Mouse (Mus musculus) lung, embryonic 14.5 days (tissue): ENCODE measurements around the gene Pgrmc2. TPM values are rescaled to one million over a fixed set of nuclear protein-coding genes. Genes with fewer than 3 reads are reported as not detected.
A peak's percentile ranks its signal among the peaks of the same experiment; 100 is the strongest.

Experiments used
- ATAC-seq: fragments of 200-750 bp; cut with Nextera tagmentation; 2 replicates; pipeline ENCODE4 v1.8.0; 2017; ENCODE audit warnings: mild to moderate bottlenecking, moderate TSS enrichment, moderate library complexity; ENCODE audit not compliant: insufficient read depth
- DNase-seq: peaks from one replicate; pipeline ENCODE4 v3.0.0-alpha.2; 2015
- H3K27ac ChIP-seq: fragments of 300-500 bp; sonication (generic); 2 replicates; pipeline ENCODE4 v1.5.1; 2014; ENCODE audit warnings: low read depth, mild to moderate bottlenecking, moderate library complexity
- H3K27me3 ChIP-seq: fragments of 300-500 bp; sonication (generic); 2 replicates; pipeline ENCODE4 v1.6.1; 2014; ENCODE audit warnings: low read length, control low read depth; ENCODE audit not compliant: insufficient read depth
- H3K36me3 ChIP-seq: fragments of 300-500 bp; sonication (generic); 2 replicates; pipeline ENCODE4 v1.6.1; 2014; ENCODE audit warnings: control low read depth; ENCODE audit not compliant: insufficient read depth
- H3K4me1 ChIP-seq: fragments of 300-500 bp; sonication (generic); 2 replicates; pipeline ENCODE4 v1.6.1; 2014; ENCODE audit warnings: antibody characterized with exemption, control low read depth; ENCODE audit not compliant: insufficient read depth
- H3K4me2 ChIP-seq: fragments of 300-500 bp; sonication (generic); 2 replicates; pipeline ENCODE4 v1.6.1; 2014; ENCODE audit warnings: mild to moderate bottlenecking
- H3K4me3 ChIP-seq: fragments of 300-500 bp; sonication (generic); 2 replicates; pipeline ENCODE4 v1.5.1; 2014; ENCODE audit warnings: low read depth, low read length
- H3K9ac ChIP-seq: fragments of 300-500 bp; sonication (generic); 2 replicates; pipeline ENCODE4 v1.6.1; 2014
- H3K9me3 ChIP-seq: fragments of 300-500 bp; sonication (generic); 2 replicates; pipeline ENCODE4 v1.6.1; 2016; ENCODE audit warnings: low read depth, low read length, control low read depth
- CTCF ChIP-seq: IDR thresholded peaks from 2 replicates; pipeline ENCODE4 v1.5.1; 2016; ENCODE audit warnings: antibody characterized with exemption, low read depth
- WGBS: fragments of 180-500 bp; shearing (Covaris S2); extraction: QIAGEN DNeasy Blood & Tissue Kit; methylation state at CpG from one replicate; pipeline ENCODE4 v1.1.7; 2014; 5-methylcytosine and 5-hydroxymethylcytosine counted together
- polyA plus RNA-seq: library from polyadenylated mRNA; unstranded; fragments of >200 nt; fragmentation: Nextera tagmentation; extraction: Ambion mirVana; gene quantifications from 2 replicates; pipeline ENCODE4 v1.2.1, GENCODE M21; 2014

The Pgrmc2 gene
- polyA plus RNA-seq, 1 experiment from 2014 or later, result 26.5 TPM

DNA sequence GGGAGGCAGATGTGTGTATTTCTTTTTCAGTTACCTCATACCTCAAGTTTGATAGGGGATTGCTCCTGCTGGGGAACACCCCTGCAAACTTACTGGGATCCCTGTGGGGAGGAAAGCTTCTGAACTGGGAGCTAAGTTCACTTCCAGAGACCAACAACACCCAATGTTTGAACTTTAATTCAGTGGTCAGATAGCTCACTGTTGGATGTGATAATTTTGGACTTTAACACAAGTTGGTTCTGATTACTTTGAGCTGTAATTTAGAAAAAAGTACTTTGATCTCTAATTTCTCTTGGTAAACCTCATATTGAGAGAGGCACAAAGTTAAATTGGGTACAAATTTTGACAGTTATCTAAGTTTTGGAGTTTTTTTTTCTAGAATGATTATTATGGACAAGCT, 4.2 kb upstream of the Pgrmc2 start:
- no peaks in the 10 kb centered on the region for H3K36me3 ChIP-seq
- no peak overlapping the region for H3K9ac ChIP-seq
- H3K27ac ChIP-seq, result no peak overlapping the region
- no peaks in the 10 kb centered on the region for H3K27me3 ChIP-seq
- DNase-seq, result no peak
- no peak overlapping the region for H3K4me3 ChIP-seq
- ATAC-seq, result no peak
- TF ChIP-seq CTCF, result no peak
- no peak overlapping the region for H3K4me2 ChIP-seq
- 0 out of 2 replicates have a peak, but pooled peaks cover 3% of the 10 kb centered on the region for H3K4me1 ChIP-seq
- H3K9me3 ChIP-seq, result no peaks in the 10 kb centered on the region

DNA sequence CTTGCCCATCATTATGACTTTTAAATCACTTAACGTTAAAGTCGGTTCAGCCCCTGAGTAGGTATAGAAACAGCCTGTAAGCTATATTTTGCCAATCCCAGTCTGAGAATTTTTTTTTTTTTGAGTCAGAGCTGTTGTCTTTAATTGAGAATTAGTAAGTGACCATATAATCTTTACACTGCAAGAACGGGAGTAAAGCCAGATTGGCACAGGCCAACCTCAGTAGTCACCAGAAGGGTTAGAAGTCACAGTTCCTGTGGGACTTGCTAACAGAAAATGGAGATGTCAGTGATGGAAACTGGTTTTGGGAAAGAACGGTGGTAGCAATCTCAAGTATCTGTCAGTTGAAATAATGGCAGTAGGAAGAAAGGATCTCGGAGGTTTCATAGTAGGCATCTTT, 1.6 kb upstream of the Pgrmc2 start:
- Histone ChIP-seq H3K4me3 (peak overlapping the region; percentile 74), H3K27ac (no peak overlapping the region), H3K4me2 (peak overlapping the region; percentile 59), H3K4me1 (0 out of 2 replicates have a peak, but pooled peaks cover 3% of the 10 kb centered on the region), H3K9ac (no peak overlapping the region), H3K27me3 (no peaks in the 10 kb centered on the region), H3K9me3 (no peaks in the 10 kb centered on the region), H3K36me3 (no peaks in the 10 kb centered on the region)
- ATAC-seq, result no peak
- no peak for TF ChIP-seq CTCF
- WGBS, result 81% methylated on average over 5 of the region's 5 CpGs
- no peak for DNase-seq

DNA sequence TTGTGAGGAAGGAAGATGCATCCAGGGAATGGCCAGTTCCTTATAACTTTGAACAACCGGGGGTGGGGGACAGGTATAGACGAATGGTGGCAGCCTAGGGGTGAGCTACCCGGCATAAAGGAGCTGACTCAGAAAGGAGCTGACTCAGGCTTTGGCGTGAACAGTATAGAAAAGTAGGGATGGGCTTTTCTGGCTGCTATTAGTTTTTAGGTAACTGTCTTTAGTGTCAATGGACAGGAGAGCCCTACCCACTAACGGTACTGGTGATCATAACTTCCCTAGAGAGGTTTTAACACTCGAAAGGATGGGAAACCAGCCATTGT, 905 bp upstream of the Pgrmc2 start:
- DNase-seq (no peak), ATAC-seq (peak; percentile 21)
- Histone ChIP-seq H3K27me3 (no peaks in the 10 kb centered on the region), H3K36me3 (no peaks in the 10 kb centered on the region), H3K27ac (peak overlapping the region; percentile 89), H3K4me2 (peak overlapping the region; percentile 59), H3K4me3 (peak overlapping the region; percentile 74), H3K9ac (peak overlapping the region; percentile 63), H3K9me3 (no peaks in the 10 kb centered on the region), H3K4me1 (0 out of 2 replicates have a peak, but pooled peaks cover 3% of the 10 kb centered on the region)
- WGBS, result under 1% methylated on average over 6 of the region's 6 CpGs
- no peak for TF ChIP-seq CTCF

DNA sequence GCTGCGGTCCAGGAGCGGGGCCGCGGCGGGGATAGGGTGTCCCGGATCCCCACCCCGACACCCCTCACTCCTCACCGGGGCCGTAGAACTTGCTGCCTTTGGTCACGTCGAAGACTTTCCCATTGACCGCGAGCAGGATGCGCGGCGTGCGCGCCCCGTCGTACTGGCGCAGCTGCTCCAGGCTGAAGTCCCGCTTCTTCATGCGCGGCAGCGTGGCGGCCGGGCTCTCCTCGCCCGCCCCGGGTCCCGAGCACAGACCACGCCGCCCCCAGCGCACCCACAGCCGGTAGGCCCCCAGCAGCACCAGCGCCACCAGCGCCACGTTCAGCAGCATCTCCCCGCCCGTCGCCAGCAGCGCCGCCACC, 344 bp downstream of the Pgrmc2 start:
- WGBS, result under 1% methylated on average over 40 of the region's 43 CpGs
- TF ChIP-seq CTCF, result no peak
- ATAC-seq (peak; percentile 52), DNase-seq (peak; percentile 53)
- Histone ChIP-seq H3K36me3 (no peaks in the 10 kb centered on the region), H3K9me3 (no peaks in the 10 kb centered on the region), H3K4me3 (peak overlapping the region; percentile 74), H3K9ac (peak overlapping the region; percentile 75), H3K4me2 (peak overlapping the region; percentile 90), H3K27me3 (no peaks in the 10 kb centered on the region), H3K4me1 (0 out of 2 replicates have a peak, but pooled peaks cover 3% of the 10 kb centered on the region), H3K27ac (peak overlapping the region; percentile 69)

DNA sequence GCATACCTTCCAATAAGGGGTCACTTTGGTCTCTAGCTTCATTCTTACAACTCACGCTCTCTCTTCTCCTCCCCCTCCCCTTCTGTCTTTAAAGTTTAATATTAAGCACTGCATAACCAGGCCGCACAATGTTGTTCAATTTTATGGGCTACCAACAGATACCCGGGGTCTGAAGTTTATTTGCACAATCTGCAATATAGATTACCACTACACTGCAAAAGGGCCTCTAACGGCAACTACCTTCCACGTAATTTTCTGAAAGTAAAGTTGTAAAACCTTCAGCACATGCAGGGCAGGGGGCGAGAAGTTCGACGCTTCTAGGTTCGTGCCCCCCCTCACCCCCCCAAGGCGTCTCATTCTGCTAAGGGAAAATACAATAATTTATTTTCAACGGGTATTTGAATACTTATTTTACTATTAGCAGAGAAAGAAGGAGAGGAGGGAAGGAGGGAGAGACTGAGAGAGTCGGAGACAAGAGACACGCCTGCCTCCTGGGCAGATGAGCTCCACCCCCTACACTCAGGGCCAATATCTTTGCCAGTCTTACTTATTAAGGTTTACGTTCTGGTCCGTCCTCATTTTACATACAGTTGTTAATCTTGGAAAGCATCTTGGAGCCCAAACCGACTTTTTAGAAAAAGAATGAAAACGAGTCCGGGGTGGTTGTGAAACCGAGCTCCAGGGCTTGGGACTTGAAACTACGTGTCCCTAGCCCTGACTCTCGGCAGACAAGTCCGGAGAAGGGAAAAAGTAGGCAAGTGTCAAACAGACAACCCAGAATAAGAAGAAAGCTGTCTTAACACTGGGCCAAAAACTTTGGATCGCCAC, 1.2 kb downstream of the Pgrmc2 start:
- H3K4me3 ChIP-seq, result peak overlapping the region; percentile 74
- DNase-seq (peak; percentile 61), ATAC-seq (no peak)
- under 1% methylated on average over 23 of the region's 23 CpGs for WGBS
- peak overlapping the region; percentile 90 for H3K4me2 ChIP-seq
- 0 out of 2 replicates have a peak, but pooled peaks cover 3% of the 10 kb centered on the region for H3K4me1 ChIP-seq
- no peaks in the 10 kb centered on the region for H3K9me3 ChIP-seq
- TF ChIP-seq CTCF, result no peak
- H3K27me3 ChIP-seq, result no peaks in the 10 kb centered on the region
- no peaks in the 10 kb centered on the region for H3K36me3 ChIP-seq
- H3K27ac ChIP-seq, result peak overlapping the region; percentile 69
- H3K9ac ChIP-seq, result peak overlapping the region; percentile 75

DNA sequence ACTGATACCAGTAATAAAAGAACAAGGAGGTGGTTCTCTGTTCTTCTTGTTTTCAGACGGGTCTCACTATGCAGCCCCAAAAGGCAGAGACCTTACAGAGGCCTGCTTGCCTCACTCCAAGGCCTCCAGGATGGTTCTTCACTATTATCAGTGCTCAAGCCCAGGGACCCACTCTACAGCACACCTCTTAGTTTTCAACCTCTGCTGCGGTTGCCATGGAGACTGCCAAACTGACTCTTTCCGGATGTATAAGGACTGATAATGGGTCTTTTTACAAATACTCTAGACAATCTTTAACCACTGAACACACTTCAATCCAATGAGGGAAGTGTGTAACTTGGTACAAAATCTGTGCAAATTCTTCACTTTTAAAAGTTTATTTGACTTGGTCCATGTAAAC, 2.1 kb downstream of the Pgrmc2 start:
- WGBS, result 26% methylated on average over 3 of the region's 3 CpGs
- Histone ChIP-seq H3K4me1 (0 out of 2 replicates have a peak, but pooled peaks cover 3% of the 10 kb centered on the region), H3K4me2 (peak overlapping the region; percentile 90), H3K36me3 (no peaks in the 10 kb centered on the region), H3K27ac (no peak overlapping the region), H3K9me3 (no peaks in the 10 kb centered on the region), H3K9ac (0 out of 2 replicates have a peak overlapping the region, but pooled peaks have one; percentile 4), H3K27me3 (no peaks in the 10 kb centered on the region), H3K4me3 (peak overlapping the region; percentile 74; the same call in 1 of the 2 replicates)
- TF ChIP-seq CTCF, result no peak
- DNase-seq (peak; percentile 55), ATAC-seq (no peak)

DNA sequence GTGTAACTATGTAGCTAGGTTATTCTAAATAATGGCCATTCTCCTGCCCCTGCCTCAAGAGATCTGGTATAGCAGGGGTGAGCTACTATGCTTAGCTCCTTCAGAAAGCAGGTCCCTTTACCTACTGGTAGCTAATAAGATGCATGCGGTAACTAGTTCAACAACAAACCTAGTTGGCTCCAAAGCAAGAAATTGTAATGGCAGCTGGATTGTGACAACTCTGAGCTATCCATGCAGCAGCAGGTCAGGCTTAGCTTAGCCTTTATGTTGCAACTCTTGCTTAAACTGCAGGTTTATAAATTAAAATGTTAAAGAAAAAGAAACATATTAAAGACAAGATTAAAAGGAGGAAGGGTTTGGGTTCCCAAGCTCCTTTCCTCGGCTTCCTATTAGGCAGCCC, 4.2 kb downstream of the Pgrmc2 start:
- Histone ChIP-seq H3K4me3 (no peak overlapping the region), H3K36me3 (no peaks in the 10 kb centered on the region), H3K27ac (no peak overlapping the region), H3K4me1 (no peaks in the 10 kb centered on the region), H3K27me3 (no peaks in the 10 kb centered on the region), H3K9me3 (no peaks in the 10 kb centered on the region), H3K9ac (no peak overlapping the region), H3K4me2 (no peak overlapping the region)
- no peak for DNase-seq
- ATAC-seq, result no peak
- WGBS, result 94% methylated on average over 2 of the region's 2 CpGs
- no peak for TF ChIP-seq CTCF
